Mouse (Mus musculus) heart, embryonic 14.5 days (tissue): ENCODE results near the gene Aatf. TPM values are rescaled to one million over a fixed set of nuclear protein-coding genes. Genes with fewer than 3 reads are reported as not detected.

Source experiments
- ATAC-seq: fragments of 200-750 bp; cut with Nextera tagmentation; 2 replicates; pipeline ENCODE4 v1.8.0; 2017; ENCODE audit warnings: low read depth, moderate TSS enrichment; ENCODE audit not compliant: insufficient number of reproducible peaks, insufficient read depth, low FRiP score
- H3K27ac ChIP-seq, 2 experiments: fragments of 200-500 bp in 1 of 2; fragments of 300-500 bp in 1 of 2; sonication (generic) in 1 of 2; replicated peaks in 1 of 2; 2 replicates each; pipeline ENCODE4 v1.5.1; 2012 to 2014; ENCODE audit warnings: low read depth in 2 of 2, low read length in 2 of 2, control low read depth in 1 of 2, mild to moderate bottlenecking in 1 of 2, mixed read lengths in 1 of 2; ENCODE audit not compliant: control insufficient read depth in 1 of 2, insufficient read depth in 1 of 2
- H3K27me3 ChIP-seq: fragments of 300-500 bp; sonication (generic); 2 replicates; pipeline ENCODE4 v1.6.1; 2014; ENCODE audit warnings: mild to moderate bottlenecking, low read length, control low read depth; ENCODE audit not compliant: control insufficient read depth, insufficient read depth
- H3K36me3 ChIP-seq: fragments of 300-500 bp; sonication (generic); 2 replicates; pipeline ENCODE4 v1.6.1; 2014; ENCODE audit warnings: mild to moderate bottlenecking, control low read depth, low read length, mixed read lengths; ENCODE audit not compliant: control insufficient read depth, insufficient read depth
- H3K4me1 ChIP-seq, 2 experiments: fragments of 200-500 bp in 1 of 2; fragments of 300-500 bp in 1 of 2; sonication (generic) in 1 of 2; 2 replicates each; pipeline ENCODE4 v1.6.1; 2012 to 2014; ENCODE audit warnings: low read length in 2 of 2, control low read depth in 1 of 2, mixed read lengths in 1 of 2; ENCODE audit not compliant: control insufficient read depth in 2 of 2, insufficient read depth in 2 of 2
- H3K4me2 ChIP-seq: fragments of 300-500 bp; sonication (generic); 2 replicates; pipeline ENCODE4 v1.6.1; 2014; ENCODE audit warnings: mild to moderate bottlenecking, low read length
- H3K4me3 ChIP-seq, 2 experiments: fragments of 200-500 bp in 1 of 2; fragments of 300-500 bp in 1 of 2; sonication (generic) in 1 of 2; 2 replicates each; pipeline ENCODE4 v1.5.1; 2012 to 2014; ENCODE audit warnings: low read length in 2 of 2, mild to moderate bottlenecking in 2 of 2, control low read depth in 1 of 2, low read depth in 1 of 2, moderate library complexity in 1 of 2; ENCODE audit not compliant: control insufficient read depth in 1 of 2, insufficient read depth in 1 of 2
- H3K9ac ChIP-seq: fragments of 300-500 bp; sonication (generic); 2 replicates; pipeline ENCODE4 v1.6.1; 2014; ENCODE audit warnings: mild to moderate bottlenecking, low read length
- H3K9me3 ChIP-seq: fragments of 300-500 bp; sonication (generic); 2 replicates; pipeline ENCODE4 v1.6.1; 2016; ENCODE audit warnings: low read length, control low read depth; ENCODE audit not compliant: control insufficient read depth
- WGBS: fragments of 180-500 bp; shearing (Covaris S2); extraction: QIAGEN DNeasy Blood & Tissue Kit; methylation state at CpG from one replicate; pipeline ENCODE4 v1.1.7; 2014; 5-methylcytosine and 5-hydroxymethylcytosine counted together
- polyA plus RNA-seq: library from polyadenylated mRNA; unstranded; fragments of >200 nt; fragmentation: Nextera tagmentation; extraction: Ambion mirVana; gene quantifications from 2 replicates; pipeline ENCODE4 v1.2.1, GENCODE M21; 2014

Gene Aatf
- polyA plus RNA-seq, 1 experiment from 2014 or later: 23.8 TPM

DNA sequence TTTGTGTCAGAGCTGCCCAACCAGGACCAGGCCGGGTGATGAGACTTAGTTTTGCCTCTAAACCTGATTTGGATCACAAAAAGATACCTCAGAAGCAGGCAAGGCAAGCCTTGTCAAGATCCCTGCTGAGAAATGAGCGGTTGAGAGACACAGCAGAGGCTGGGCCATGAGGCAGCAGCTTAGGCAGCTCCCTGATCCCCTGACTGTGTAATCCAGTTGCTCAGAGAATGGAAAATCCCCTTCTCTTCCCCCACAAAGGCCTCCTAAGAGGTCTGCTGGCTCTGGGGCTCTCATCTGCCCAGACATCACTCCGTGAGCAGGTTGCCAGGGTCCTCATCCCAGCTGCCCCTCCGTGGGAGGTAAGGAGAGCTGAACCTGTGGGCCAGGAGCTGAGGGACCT lies 26.7 kb upstream of the Aatf start:
- Histone ChIP-seq H3K4me3 (no peak overlapping the region), H3K9ac (no peak overlapping the region; the same call in 1 of the 2 replicates), H3K9me3 (no peaks in the 10 kb centered on the region), H3K4me1 (peaks cover 0 to 3% of the 10 kb centered on the region in 2 experiments; a peak in 2 of 4 replicates), H3K27ac (no peak overlapping the region), H3K36me3 (no peaks in the 10 kb centered on the region), H3K4me2 (no peak overlapping the region), H3K27me3 (peaks cover 10% of the 10 kb centered on the region)
- ATAC-seq: no peak
- 31% methylated on average over 4 of the region's 4 CpGs for WGBS

DNA sequence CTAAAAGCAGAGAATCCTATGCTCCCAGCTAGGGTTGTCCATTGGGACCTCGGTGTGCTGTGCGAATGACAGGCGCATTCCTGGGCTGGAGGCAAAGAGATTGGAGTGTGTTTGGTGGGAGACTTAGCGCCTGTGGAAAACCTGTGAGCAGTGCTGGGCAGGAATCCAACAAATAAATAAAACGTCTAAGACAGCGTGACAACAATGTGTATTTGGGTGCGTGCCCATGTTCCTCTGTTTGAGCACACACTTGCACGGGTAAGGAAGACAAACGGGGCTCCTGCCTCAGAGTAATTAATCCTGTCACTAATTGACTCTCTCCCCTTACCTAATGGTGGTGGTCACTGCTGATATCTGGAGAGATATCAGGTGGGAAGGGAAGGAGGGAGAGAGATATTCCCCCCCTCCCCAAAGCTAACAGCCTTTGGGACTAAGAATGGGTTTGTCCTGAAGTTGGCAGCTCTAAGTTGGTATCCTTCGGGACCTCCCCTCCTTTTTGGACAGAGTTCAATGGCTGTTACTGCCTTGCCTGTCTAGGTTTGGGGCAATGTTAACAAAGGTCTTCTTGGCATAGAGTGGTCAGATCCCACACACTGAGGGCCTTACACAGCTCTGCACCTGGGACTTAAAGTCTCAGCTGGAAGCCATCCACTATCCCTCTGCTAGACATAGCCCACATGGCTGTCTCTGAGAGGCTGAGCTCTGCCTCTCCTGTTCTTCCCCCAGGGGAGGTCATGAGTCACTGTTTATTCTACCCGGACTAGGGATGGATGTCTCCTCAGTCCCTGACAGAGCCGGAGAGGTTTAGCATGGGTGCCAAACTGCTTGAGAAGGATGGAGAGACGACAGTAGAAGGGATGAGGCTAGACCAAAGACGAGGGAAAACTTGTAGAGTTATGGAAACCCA lies 16.7 kb upstream of the Aatf start:
- H3K4me3 ChIP-seq: no peak overlapping the region
- no peaks in the 10 kb centered on the region for H3K36me3 ChIP-seq
- peaks cover 83% of the 10 kb centered on the region for H3K27me3 ChIP-seq
- ATAC-seq: no peak
- H3K4me2 ChIP-seq: 0 out of 2 replicates have a peak overlapping the region, but pooled peaks have one; percentile 37
- no peak overlapping the region for H3K9ac ChIP-seq
- WGBS: 9% methylated on average over 14 of the region's 14 CpGs
- H3K4me1 ChIP-seq: peaks cover 7 to 25% of the 10 kb centered on the region in 2 experiments
- H3K27ac ChIP-seq: no peak overlapping the region
- H3K9me3 ChIP-seq: no peaks in the 10 kb centered on the region

DNA sequence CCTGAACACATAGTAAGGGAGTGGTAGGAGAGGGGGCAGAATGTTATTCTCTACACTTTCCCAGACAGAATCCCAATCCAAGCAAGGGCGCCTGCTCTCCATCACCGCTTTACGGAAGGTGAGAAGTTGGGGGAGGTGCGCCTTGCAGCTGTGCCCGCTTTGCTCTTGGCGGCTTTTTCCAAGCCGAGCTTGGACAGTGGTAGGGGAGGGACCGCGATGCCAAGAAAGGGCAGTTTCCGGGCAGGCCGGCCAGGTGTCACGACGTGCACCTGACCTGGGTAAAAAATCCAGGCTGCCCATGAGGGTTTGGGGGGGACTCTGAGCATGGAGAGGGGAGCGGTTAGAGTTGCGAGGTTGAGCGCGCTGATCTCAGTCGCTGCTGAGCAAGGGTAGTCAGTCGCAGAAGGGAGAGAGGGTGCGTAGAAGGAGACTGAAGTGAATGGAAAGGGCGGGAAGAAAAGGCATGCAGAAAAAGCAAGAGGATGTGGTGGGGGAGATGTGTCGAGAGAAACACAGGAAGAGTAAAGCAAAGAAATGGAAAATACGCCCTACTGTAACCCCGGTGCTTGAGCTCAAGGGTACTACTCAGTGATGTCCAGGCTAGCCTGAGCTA lies 15.9 kb upstream of the Aatf start:
- Histone ChIP-seq H3K4me1 (peaks cover 11 to 29% of the 10 kb centered on the region in 2 experiments), H3K36me3 (no peaks in the 10 kb centered on the region), H3K9ac (no peak overlapping the region), H3K4me2 (peak overlapping the region; percentile 37), H3K4me3 (peak overlapping the region; percentile 2 to 5; a peak in 1 of 4 replicates), H3K27me3 (peaks cover 91% of the 10 kb centered on the region), H3K27ac (no peak overlapping the region), H3K9me3 (no peaks in the 10 kb centered on the region)
- WGBS: 1% methylated on average over 24 of the region's 24 CpGs
- ATAC-seq: no peak

DNA sequence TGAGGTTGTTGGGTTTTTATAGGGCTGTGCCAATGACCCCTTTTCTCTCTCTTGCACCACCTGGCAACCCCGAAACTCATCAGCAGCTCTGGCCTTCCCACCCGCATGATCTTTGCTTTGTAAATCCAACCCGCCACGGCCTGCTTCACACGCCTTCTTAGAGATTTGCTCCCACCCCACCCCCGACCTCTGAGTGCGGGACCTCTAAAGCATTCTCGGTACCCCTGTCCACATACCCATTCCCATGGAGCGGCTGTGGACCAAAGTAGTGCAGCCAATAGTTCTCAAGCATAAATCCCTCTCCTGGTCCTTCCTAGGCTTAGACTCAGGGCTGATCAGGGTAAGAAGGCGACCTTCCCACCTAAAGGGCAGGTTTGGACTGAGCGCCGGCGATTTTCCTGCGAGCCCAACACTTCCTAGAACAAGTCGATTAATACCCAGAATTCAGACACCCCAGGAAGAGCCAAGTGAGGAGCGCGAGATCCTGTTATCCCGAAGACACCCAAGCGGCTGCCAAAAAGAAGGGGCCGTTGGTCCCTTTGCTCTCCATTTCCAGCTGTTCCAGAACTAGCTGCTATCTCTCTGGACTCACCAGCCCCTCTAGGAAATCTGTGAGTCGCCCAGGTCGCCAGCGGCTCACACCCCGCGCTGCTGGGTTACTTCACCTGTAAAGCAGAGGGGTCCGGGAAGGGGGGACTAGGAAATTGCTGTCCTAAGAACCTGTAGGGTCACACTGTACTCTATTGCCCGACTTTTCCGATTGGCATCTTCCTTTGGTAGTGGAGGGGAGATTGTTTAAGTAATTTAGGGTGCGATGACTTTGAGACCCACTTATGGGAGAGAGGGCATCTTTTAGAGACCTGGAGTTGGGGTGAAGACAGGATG lies 13.9 kb upstream of the Aatf start:
- no peak overlapping the region for H3K27ac ChIP-seq
- no peaks in the 10 kb centered on the region for H3K9me3 ChIP-seq
- no peak for ATAC-seq
- no peak overlapping the region for H3K4me2 ChIP-seq
- H3K9ac ChIP-seq: no peak overlapping the region
- H3K4me3 ChIP-seq: no peak overlapping the region
- peaks cover 99% of the 10 kb centered on the region for H3K27me3 ChIP-seq
- H3K4me1 ChIP-seq: peaks cover 14 to 39% of the 10 kb centered on the region in 2 experiments
- no peaks in the 10 kb centered on the region for H3K36me3 ChIP-seq
- 4% methylated on average over 29 of the region's 29 CpGs for WGBS

DNA sequence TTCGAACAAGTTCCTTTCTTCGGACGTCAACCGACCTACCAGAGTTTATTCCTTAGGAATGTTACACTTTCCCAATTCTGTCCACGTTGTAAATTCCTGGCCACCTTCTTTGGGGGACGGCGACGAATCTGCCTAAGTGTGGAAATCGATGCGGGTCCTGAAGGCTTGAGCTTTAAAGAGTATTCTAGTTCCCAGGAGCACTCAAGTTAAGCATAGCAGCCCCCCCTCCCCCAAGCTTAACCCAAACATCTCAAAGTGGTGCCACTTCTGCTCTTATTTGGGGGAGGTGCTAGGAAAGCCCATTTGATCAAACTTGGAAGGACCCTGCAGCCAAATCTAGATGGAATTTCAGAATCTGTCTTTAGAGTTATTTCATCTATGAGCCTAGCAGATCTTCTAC lies 13.1 kb upstream of the Aatf start:
- H3K4me3 ChIP-seq: peak overlapping the region; percentile 34 to 56; a peak in 2 of 4 replicates
- peaks cover 99% of the 10 kb centered on the region for H3K27me3 ChIP-seq
- H3K36me3 ChIP-seq: no peaks in the 10 kb centered on the region
- no peak for ATAC-seq
- H3K9me3 ChIP-seq: no peaks in the 10 kb centered on the region
- WGBS: 2% methylated on average over 10 of the region's 10 CpGs
- H3K27ac ChIP-seq: no peak overlapping the region
- peak overlapping the region; percentile 92 for H3K4me2 ChIP-seq
- H3K4me1 ChIP-seq: peaks cover 14 to 39% of the 10 kb centered on the region in 2 experiments
- no peak overlapping the region for H3K9ac ChIP-seq

DNA sequence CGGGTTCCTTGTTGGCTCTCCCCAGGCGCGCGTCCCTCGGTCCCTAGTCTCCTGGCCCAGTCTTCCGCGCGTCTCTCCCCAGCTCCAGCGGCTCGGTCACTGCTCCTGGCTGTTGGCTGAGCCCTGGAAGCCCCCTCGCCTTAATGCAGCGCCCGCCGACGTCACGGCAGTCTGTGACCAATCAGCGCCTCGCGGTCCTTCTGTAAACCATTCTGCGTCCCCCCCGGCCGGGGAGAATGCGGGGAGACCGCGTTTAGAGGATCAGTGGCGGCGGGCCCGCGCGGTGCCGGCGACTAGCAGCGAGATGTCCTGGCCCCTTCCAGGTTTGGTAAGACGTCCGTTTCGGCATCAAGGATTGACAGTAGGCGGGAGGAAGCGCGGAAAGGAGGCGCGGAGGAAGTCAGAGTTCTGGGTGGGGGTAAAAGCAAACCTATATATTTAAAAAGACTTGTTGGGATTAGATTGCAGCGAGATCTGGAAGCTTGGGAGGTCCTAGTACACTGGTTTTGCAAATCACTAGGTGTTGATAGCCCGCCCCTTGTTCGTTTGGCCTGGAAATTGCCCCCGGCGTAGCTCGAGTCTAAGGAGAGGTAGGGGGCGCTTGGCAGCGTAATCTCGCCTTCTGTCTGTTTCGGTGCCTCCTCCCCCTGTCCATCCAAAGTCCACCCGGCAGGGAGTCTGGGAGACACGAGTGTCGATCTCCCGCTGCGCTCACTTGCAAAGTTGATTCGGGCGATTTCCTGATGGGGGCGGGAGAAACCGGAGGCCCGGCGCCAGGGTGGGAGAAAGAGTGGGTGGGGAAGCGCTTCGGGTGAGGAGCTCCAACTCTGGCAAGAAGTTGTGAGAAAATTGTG lies 12.3 kb upstream of the Aatf start, which contains the start of gene Lhx1:
Lhx1 (minus strand) TSS at position 115 of the 854 bp plus-strand sequence.
- Histone ChIP-seq H3K27ac (no peak within 1 kb of the TSS), H3K9me3 (no peaks in the 10 kb centered on the region), H3K9ac (0 out of 2 replicates have a peak within 1 kb of the TSS, but pooled peaks have one; percentile 16), H3K36me3 (no peaks in the 10 kb centered on the region), H3K27me3 (peaks cover 100% of the 10 kb centered on the region), H3K4me1 (peaks cover 14 to 39% of the 10 kb centered on the region in 2 experiments), H3K4me2 (peak within 1 kb of the TSS; percentile 92), H3K4me3 (peak within 1 kb of the TSS; percentile 34 to 56)
- ATAC-seq: no peak
- WGBS: under 1% methylated on average over 64 of the region's 64 CpGs
